Mouse (Mus musculus): ENCODE measurements around the gene Spred3. TPM values are rescaled to one million over a fixed set of nuclear protein-coding genes. Genes with fewer than 3 reads are reported as not detected.

The Spred3 gene
- total and polyA plus RNA-seq, 2 experiments from 2014 or later = 13.1 to 33.3 TPM

GRCm38 (mm10) chr7:29180854-29181236 lies 10.6 kb upstream of the Spred3 start:
- ATAC-seq (ENCODE audit: low FRiP score) = peak; percentile 38
- Histone ChIP-seq H3K9me3 (ENCODE audit: low read length) (no peaks in the 10 kb centered on the region), H3K4me3 (ENCODE audit: low read depth, low read length) (peak overlapping the region; percentile 73), H3K27me3 (ENCODE audit: insufficient read depth, low read length) (no peaks in the 10 kb centered on the region), H3K9ac (replicated peaks; ENCODE audit: low read length, poor library complexity, severe bottlenecking) (no peak overlapping the region), H3K4me1 (ENCODE audit: insufficient read depth, low read length) (peaks cover 10% of the 10 kb centered on the region), H3K27ac (ENCODE audit: low read depth, low read length) (peak overlapping the region; percentile 45; the same call in 1 of the 2 replicates), H3K36me3 (ENCODE audit: insufficient read depth, low read length) (peaks cover 4% of the 10 kb centered on the region), H3K4me2 (ENCODE audit: low read depth, low read length, poor library complexity, severe bottlenecking) (peak overlapping the region; percentile 83)
- DNase-seq (ENCODE audit: low spot score) = no peak
- 37% methylated on average over 5 of the region's 5 CpGs for WGBS
- TF ChIP-seq CTCF (IDR thresholded peaks at IDR 0.05) = no peak; the same call in 1 of the 2 replicates

GRCm38 (mm10) chr7:29180077-29180853 lies 10.1 kb upstream of the Spred3 start, which contains the start of gene Psmd8:
Psmd8 (minus strand) TSS chr7:29180701.
- Histone ChIP-seq H3K9me3 (ENCODE audit: low read length) (no peaks in the 10 kb centered on the region), H3K36me3 (ENCODE audit: insufficient read depth, low read length) (peaks cover 10% of the 10 kb centered on the region), H3K4me2 (ENCODE audit: low read depth, low read length, poor library complexity, severe bottlenecking) (peak within 1 kb of the TSS; percentile 83), H3K27ac (ENCODE audit: low read depth, low read length) (peak within 1 kb of the TSS; percentile 76), H3K9ac (replicated peaks; ENCODE audit: low read length, poor library complexity, severe bottlenecking) (peak within 1 kb of the TSS; percentile 77), H3K4me3 (ENCODE audit: low read depth, low read length) (peak within 1 kb of the TSS; percentile 73), H3K27me3 (ENCODE audit: insufficient read depth, low read length) (no peaks in the 10 kb centered on the region), H3K4me1 (ENCODE audit: insufficient read depth, low read length) (peaks cover 10% of the 10 kb centered on the region)
- ATAC-seq (ENCODE audit: low FRiP score) = peak; percentile 94
- peak; percentile 71 for TF ChIP-seq CTCF (IDR thresholded peaks at IDR 0.05)
- peak; percentile 98 for DNase-seq (ENCODE audit: low spot score)
- under 1% methylated on average over 62 of the region's 62 CpGs for WGBS

- peak overlapping the region; percentile 77; the same call in 1 of the 2 replicates for H3K9ac ChIP-seq (replicated peaks; ENCODE audit: low read length, poor library complexity, severe bottlenecking)
- H3K27me3 ChIP-seq (ENCODE audit: insufficient read depth, low read length) = no peaks in the 10 kb centered on the region
- peaks cover 18% of the 10 kb centered on the region for H3K36me3 ChIP-seq (ENCODE audit: insufficient read depth, low read length)
- WGBS = 46% methylated on average over 7 of the region's 7 CpGs
- H3K4me1 ChIP-seq (ENCODE audit: insufficient read depth, low read length) = peaks cover 10% of the 10 kb centered on the region
- TF ChIP-seq CTCF (IDR thresholded peaks at IDR 0.05) = no peak
- peak overlapping the region; percentile 83 for H3K4me2 ChIP-seq (ENCODE audit: low read depth, low read length, poor library complexity, severe bottlenecking)
- ATAC-seq (ENCODE audit: low FRiP score) = no peak
- H3K27ac ChIP-seq (ENCODE audit: low read depth, low read length) = no peak overlapping the region
- DNase-seq (ENCODE audit: low spot score) = no peak
- peak overlapping the region; percentile 73 for H3K4me3 ChIP-seq (ENCODE audit: low read depth, low read length)
- no peaks in the 10 kb centered on the region for H3K9me3 ChIP-seq (ENCODE audit: low read length)
These were observed 9.1 kb upstream of the Spred3 start for GRCm38 (mm10) chr7:29179323-29179722.

GRCm38 (mm10) chr7:29178106-29178505 lies 7.9 kb upstream of the Spred3 start:
- no peak for DNase-seq (ENCODE audit: low spot score)
- ATAC-seq (ENCODE audit: low FRiP score) = no peak
- peak; percentile 46 for TF ChIP-seq CTCF (IDR thresholded peaks at IDR 0.05)
- Histone ChIP-seq H3K9ac (replicated peaks; ENCODE audit: low read length, poor library complexity, severe bottlenecking) (no peak overlapping the region), H3K4me1 (ENCODE audit: insufficient read depth, low read length) (peaks cover 10% of the 10 kb centered on the region), H3K27me3 (ENCODE audit: insufficient read depth, low read length) (peaks cover 9% of the 10 kb centered on the region), H3K27ac (ENCODE audit: low read depth, low read length) (no peak overlapping the region), H3K4me3 (ENCODE audit: low read depth, low read length) (no peak overlapping the region), H3K36me3 (ENCODE audit: insufficient read depth, low read length) (peaks cover 31% of the 10 kb centered on the region), H3K4me2 (ENCODE audit: low read depth, low read length, poor library complexity, severe bottlenecking) (no peak overlapping the region), H3K9me3 (ENCODE audit: low read length) (no peaks in the 10 kb centered on the region)
- 89% methylated on average over 4 of the region's 4 CpGs for WGBS

- ATAC-seq (ENCODE audit: low FRiP score) (no peak), DNase-seq (ENCODE audit: low spot score) (no peak)
- TF ChIP-seq CTCF (IDR thresholded peaks at IDR 0.05) = no peak
These were observed 2.3 kb upstream of the Spred3 start for GRCm38 (mm10) chr7:29172390-29173016.

More at GRCm38 (mm10) chr7:29172390-29173016, 2.3 kb upstream of the Spred3 start:
- Histone ChIP-seq H3K9me3 (ENCODE audit: low read length) (no peaks in the 10 kb centered on the region), H3K27ac (ENCODE audit: low read depth, low read length) (no peak overlapping the region), H3K4me2 (ENCODE audit: low read depth, low read length, poor library complexity, severe bottlenecking) (no peak overlapping the region), H3K4me1 (ENCODE audit: insufficient read depth, low read length) (peaks cover 8% of the 10 kb centered on the region; the same call in 1 of the 2 replicates), H3K9ac (replicated peaks; ENCODE audit: low read length, poor library complexity, severe bottlenecking) (no peak overlapping the region), H3K27me3 (ENCODE audit: insufficient read depth, low read length) (peaks cover 25% of the 10 kb centered on the region), H3K36me3 (ENCODE audit: insufficient read depth, low read length) (peaks cover 39% of the 10 kb centered on the region), H3K4me3 (ENCODE audit: low read depth, low read length) (peak overlapping the region; percentile 77; the same call in 1 of the 2 replicates)
- WGBS = 43% methylated on average over 32 of the region's 32 CpGs

Data from midbrain, postnatal 0 days (tissue).